Mouse (Mus musculus): ENCODE measurements at regions not wholly inside any gene's neighbourhood (a gene's known extent, or its start where the extent isn't known, plus 50 kb on each side); places are given as distances from the start of the nearest gene placed in this dataset.

DNA sequence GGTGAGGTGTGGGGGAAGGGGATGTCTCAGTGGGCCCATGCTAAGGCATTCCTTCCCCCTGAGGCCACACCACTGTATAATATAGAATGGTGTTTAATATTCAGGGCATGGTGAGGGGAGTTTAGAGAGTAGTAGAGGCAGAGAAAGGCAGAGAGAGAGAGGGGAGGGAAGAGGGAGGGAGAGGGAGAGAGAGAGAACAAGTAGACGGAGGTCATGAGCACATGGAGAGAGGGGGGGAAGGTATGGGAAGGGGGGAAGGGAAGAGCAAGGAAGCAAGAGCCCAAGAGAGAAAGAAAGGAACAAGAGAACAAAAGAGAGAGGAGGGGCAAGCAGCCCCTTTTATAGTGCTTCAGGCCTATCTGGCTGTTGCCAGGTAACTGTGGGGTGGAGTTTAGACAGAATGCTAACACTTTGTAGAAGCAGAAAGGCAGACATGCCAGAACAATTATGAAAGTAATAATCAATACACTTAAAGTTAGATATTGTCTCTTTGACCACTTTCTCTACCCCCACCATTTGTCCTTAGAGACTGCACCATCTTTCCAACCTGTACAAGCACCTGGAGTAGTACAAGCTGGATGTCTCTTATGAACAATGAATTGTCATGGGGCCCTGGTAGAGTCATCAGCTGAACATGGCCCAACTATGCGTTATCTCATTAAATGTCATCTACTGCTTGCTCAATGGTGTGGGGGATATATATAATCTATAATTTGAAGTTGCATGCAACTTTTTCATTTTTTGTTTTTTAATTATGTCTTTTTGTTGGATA is 422.6 kb downstream of the Nbas start:
- Histone ChIP-seq H3K9me3 (ENCODE audit: low read length) (no peaks in the 10 kb centered on the region), H3K27me3 (ENCODE audit: insufficient read depth, low read length) (no peaks in the 10 kb centered on the region), H3K4me2 (ENCODE audit: low read depth) (no peak overlapping the region), H3K4me1 (ENCODE audit: insufficient read depth) (no peaks in the 10 kb centered on the region), H3K4me3 (ENCODE audit: low read depth, low read length) (no peak overlapping the region), H3K36me3 (ENCODE audit: insufficient read depth) (no peaks in the 10 kb centered on the region), H3K9ac (no peak overlapping the region), H3K27ac (ENCODE audit: low read depth, low read length) (no peak overlapping the region)
- no peak for DNase-seq
- no peak; the same call in 1 of the 2 replicates for ATAC-seq
- 48% methylated on average over 2 of the region's 2 CpGs for WGBS
- no peak for TF ChIP-seq CTCF (IDR thresholded peaks at IDR 0.05; ENCODE audit: low read depth)

DNA sequence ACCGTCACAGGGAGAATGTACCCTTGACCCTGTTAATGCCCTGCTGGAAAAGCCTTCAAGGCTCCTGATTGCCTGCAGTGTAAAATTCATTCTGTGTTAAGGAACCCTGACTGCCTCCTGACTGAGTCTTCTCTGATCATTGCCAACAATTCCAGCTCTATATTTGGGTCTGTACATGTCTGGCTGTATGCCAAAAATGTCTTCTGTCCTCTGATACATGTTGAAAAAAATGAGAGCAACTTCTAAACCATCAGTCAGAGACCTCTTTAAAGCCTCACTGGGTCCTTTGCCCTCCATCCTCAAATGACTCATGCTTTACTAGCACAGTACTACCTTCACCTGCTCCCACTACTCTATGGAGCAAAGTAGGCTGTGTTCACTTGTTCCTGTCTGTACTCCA is 408.3 kb downstream of the Nbas start:
- Histone ChIP-seq H3K27ac (ENCODE audit: low read depth, low read length) (no peak overlapping the region), H3K4me3 (ENCODE audit: low read depth, low read length) (no peak overlapping the region), H3K4me2 (ENCODE audit: low read depth) (no peak overlapping the region), H3K27me3 (ENCODE audit: insufficient read depth, low read length) (no peaks in the 10 kb centered on the region), H3K4me1 (ENCODE audit: insufficient read depth) (no peaks in the 10 kb centered on the region), H3K36me3 (ENCODE audit: insufficient read depth) (no peaks in the 10 kb centered on the region), H3K9me3 (ENCODE audit: low read length) (no peaks in the 10 kb centered on the region), H3K9ac (no peak overlapping the region)
- TF ChIP-seq CTCF (IDR thresholded peaks at IDR 0.05; ENCODE audit: low read depth): no peak
- WGBS: 40% methylated on average over 1 of the region's 1 CpGs
- DNase-seq (no peak), ATAC-seq (no peak)

DNA sequence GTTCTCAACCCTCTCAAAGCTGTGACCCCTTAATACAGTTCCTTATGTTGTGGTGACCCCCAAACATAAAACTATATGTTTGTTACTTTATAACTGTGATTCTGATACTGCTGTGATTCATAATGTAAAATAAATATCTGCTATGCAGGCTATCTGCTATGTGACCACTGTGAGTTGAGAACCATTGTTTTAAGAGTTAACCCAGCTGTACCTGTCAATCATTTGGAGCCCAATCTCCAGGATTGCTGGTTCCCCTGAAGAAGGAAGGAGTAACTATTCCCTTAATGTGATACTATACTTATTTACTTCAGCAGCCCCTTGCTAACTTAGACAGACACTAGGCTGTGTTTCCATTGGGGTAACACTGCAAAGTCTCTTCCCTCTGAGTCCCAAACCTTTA is 400.5 kb downstream of the Nbas start:
- TF ChIP-seq CTCF (IDR thresholded peaks at IDR 0.05; ENCODE audit: low read depth): no peak
- Histone ChIP-seq H3K4me2 (ENCODE audit: low read depth) (no peak overlapping the region), H3K9ac (no peak overlapping the region), H3K9me3 (ENCODE audit: low read length) (no peaks in the 10 kb centered on the region), H3K36me3 (ENCODE audit: insufficient read depth) (no peaks in the 10 kb centered on the region), H3K27ac (ENCODE audit: low read depth, low read length) (no peak overlapping the region), H3K4me1 (ENCODE audit: insufficient read depth) (no peaks in the 10 kb centered on the region), H3K4me3 (ENCODE audit: low read depth, low read length) (no peak overlapping the region), H3K27me3 (ENCODE audit: insufficient read depth, low read length) (no peaks in the 10 kb centered on the region)
- no peak for ATAC-seq
- no peak for DNase-seq

DNA sequence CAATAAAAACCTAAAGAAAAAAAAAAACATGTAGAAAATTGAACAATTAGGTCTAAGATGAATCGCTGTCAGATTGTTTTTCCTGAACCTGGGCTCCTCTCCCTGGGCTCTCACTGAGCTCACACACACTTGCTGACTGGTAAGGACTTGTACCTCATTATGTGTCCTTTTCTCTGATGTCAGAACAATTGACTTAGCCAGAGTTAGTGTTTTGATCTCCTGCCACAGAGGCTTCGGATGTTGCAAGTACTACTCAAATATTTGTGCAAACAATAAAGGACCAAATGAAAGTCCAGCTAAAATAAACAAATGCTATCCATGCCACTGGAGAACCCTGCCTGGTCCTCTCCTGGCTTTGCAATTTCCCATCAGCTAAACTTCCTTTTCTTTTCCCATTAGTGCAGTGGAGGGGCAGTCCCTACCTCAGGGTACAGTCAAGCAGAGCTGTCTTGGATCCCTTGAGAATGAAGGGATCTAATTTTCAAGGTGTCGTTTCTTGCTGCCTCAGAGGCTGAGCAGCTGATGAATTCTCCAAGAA is 399.6 kb downstream of the Nbas start:
- Histone ChIP-seq H3K9ac (no peak overlapping the region), H3K4me2 (ENCODE audit: low read depth) (no peak overlapping the region), H3K27ac (ENCODE audit: low read depth, low read length) (no peak overlapping the region), H3K36me3 (ENCODE audit: insufficient read depth) (no peaks in the 10 kb centered on the region), H3K4me3 (ENCODE audit: low read depth, low read length) (no peak overlapping the region), H3K9me3 (ENCODE audit: low read length) (no peaks in the 10 kb centered on the region), H3K27me3 (ENCODE audit: insufficient read depth, low read length) (no peaks in the 10 kb centered on the region), H3K4me1 (ENCODE audit: insufficient read depth) (no peaks in the 10 kb centered on the region)
- no peak for ATAC-seq
- WGBS: 76% methylated on average over 3 of the region's 3 CpGs
- no peak for TF ChIP-seq CTCF (IDR thresholded peaks at IDR 0.05; ENCODE audit: low read depth)
- DNase-seq: no peak

- H3K9me3 ChIP-seq (ENCODE audit: low read length): no peaks in the 10 kb centered on the region
- no peak overlapping the region for H3K4me2 ChIP-seq (ENCODE audit: low read depth)
- no peaks in the 10 kb centered on the region for H3K36me3 ChIP-seq (ENCODE audit: insufficient read depth)
- H3K27ac ChIP-seq (ENCODE audit: low read depth, low read length): no peak overlapping the region
- H3K4me3 ChIP-seq (ENCODE audit: low read depth, low read length): no peak overlapping the region
- H3K9ac ChIP-seq: no peak overlapping the region
- ATAC-seq (no peak), DNase-seq (no peak)
- TF ChIP-seq CTCF (IDR thresholded peaks at IDR 0.05; ENCODE audit: low read depth): no peak
- WGBS: 71% methylated on average over 1 of the region's 1 CpGs
- H3K27me3 ChIP-seq (ENCODE audit: insufficient read depth, low read length): no peaks in the 10 kb centered on the region
- no peaks in the 10 kb centered on the region for H3K4me1 ChIP-seq (ENCODE audit: insufficient read depth)
These were observed 370.4 kb downstream of the Nbas start for GRCm38 (mm10) chr12:13639336-13639735.

All from forebrain, postnatal 0 days (tissue).